Mouse (Mus musculus) heart, embryonic 16.5 days (tissue): ENCODE data around the gene Cstf3. TPM values are rescaled to one million over a fixed set of nuclear protein-coding genes. Genes with fewer than 3 reads are reported as not detected.

Experiments
- ATAC-seq: fragments of 200-750 bp; cut with Nextera tagmentation; replicated peaks from 2 replicates; pipeline ENCODE4 v1.8.0; 2017; ENCODE audit warnings: moderate number of reproducible peaks; ENCODE audit not compliant: insufficient read depth, low FRiP score; ENCODE audit errors: extremely low read depth
- H3K27ac ChIP-seq: fragments of 300-500 bp; sonication (generic); 2 replicates; pipeline ENCODE4 v1.5.1; 2014; ENCODE audit warnings: mild to moderate bottlenecking, low read length, control low read depth, moderate library complexity
- H3K27me3 ChIP-seq: fragments of 300-500 bp; sonication (generic); 2 replicates; pipeline ENCODE4 v1.6.1; 2014; ENCODE audit warnings: low read length, mixed read lengths; ENCODE audit not compliant: control insufficient read depth, insufficient read depth
- H3K36me3 ChIP-seq: fragments of 300-500 bp; sonication (generic); 2 replicates; pipeline ENCODE4 v1.6.1; 2014; ENCODE audit not compliant: control insufficient read depth, insufficient read depth
- H3K4me1 ChIP-seq: fragments of 300-500 bp; sonication (generic); 2 replicates; pipeline ENCODE4 v1.6.1; 2014; ENCODE audit warnings: low read length, mixed read lengths; ENCODE audit not compliant: control insufficient read depth, insufficient read depth
- H3K4me2 ChIP-seq: fragments of 300-500 bp; sonication (generic); 2 replicates; pipeline ENCODE4 v1.6.1; 2014; ENCODE audit warnings: low read depth, mild to moderate bottlenecking, control low read depth, low read length
- H3K4me3 ChIP-seq: fragments of 300-500 bp; sonication (generic); 2 replicates; pipeline ENCODE4 v1.5.1; 2014; ENCODE audit warnings: mild to moderate bottlenecking, control low read depth, low read length
- H3K9ac ChIP-seq: fragments of 300-500 bp; sonication (generic); 2 replicates; pipeline ENCODE4 v1.6.1; 2014; ENCODE audit warnings: low read length, control low read depth
- H3K9me3 ChIP-seq: fragments of 300-500 bp; sonication (generic); replicated peaks from 2 replicates; pipeline ENCODE4 v1.6.1; 2016; ENCODE audit warnings: low read length; ENCODE audit not compliant: control insufficient read depth
- WGBS: fragments of 180-500 bp; shearing (Covaris S2); extraction: QIAGEN DNeasy Blood & Tissue Kit; methylation state at CpG from one replicate; pipeline ENCODE4 v1.1.7; 2014; 5-methylcytosine and 5-hydroxymethylcytosine counted together
- polyA plus RNA-seq: library from polyadenylated mRNA; unstranded; fragments of >200 nt; fragmentation: Nextera tagmentation; extraction: Ambion mirVana; gene quantifications from 2 replicates; pipeline ENCODE4 v1.2.1, GENCODE M21; 2015

Gene Cstf3
- polyA plus RNA-seq, 1 experiment from 2014 or later, result 54.3 TPM

GRCm38 (mm10) chr2:104576216-104576615, 14.1 kb upstream of the Cstf3 start:
- WGBS, result 80% methylated on average over 5 of the region's 5 CpGs
- no peaks in the 10 kb centered on the region for H3K27me3 ChIP-seq
- H3K27ac ChIP-seq, result no peak overlapping the region
- H3K9me3 ChIP-seq, result peaks cover 3% of the 10 kb centered on the region; the same call in 1 of the 2 replicates
- H3K9ac ChIP-seq, result no peak overlapping the region
- H3K4me2 ChIP-seq, result no peak overlapping the region
- ATAC-seq, result no peak
- H3K36me3 ChIP-seq, result no peaks in the 10 kb centered on the region
- no peak overlapping the region for H3K4me3 ChIP-seq
- peaks cover 2% of the 10 kb centered on the region; the same call in 1 of the 2 replicates for H3K4me1 ChIP-seq

GRCm38 (mm10) chr2:104578021-104578420, 12.3 kb upstream of the Cstf3 start:
- WGBS, result 71% methylated on average over 5 of the region's 5 CpGs
- Histone ChIP-seq H3K27ac (no peak overlapping the region), H3K9ac (no peak overlapping the region), H3K27me3 (no peaks in the 10 kb centered on the region), H3K4me1 (peaks cover 7% of the 10 kb centered on the region; the same call in 1 of the 2 replicates), H3K4me3 (no peak overlapping the region), H3K36me3 (no peaks in the 10 kb centered on the region), H3K4me2 (no peak overlapping the region), H3K9me3 (peaks cover 3% of the 10 kb centered on the region; the same call in 1 of the 2 replicates)
- ATAC-seq, result no peak

GRCm38 (mm10) chr2:104578836-104579604, 11.3 kb upstream of the Cstf3 start:
- 75% methylated on average over 5 of the region's 5 CpGs for WGBS
- no peaks in the 10 kb centered on the region for H3K36me3 ChIP-seq
- H3K9me3 ChIP-seq, result no peaks in the 10 kb centered on the region

GRCm38 (mm10) chr2:104579784-104580446, 10.4 kb upstream of the Cstf3 start:
- ATAC-seq, result no peak

More at GRCm38 (mm10) chr2:104578836-104579604, 11.3 kb upstream of the Cstf3 start:
- H3K4me1 ChIP-seq, result peaks cover 7% of the 10 kb centered on the region; the same call in 1 of the 2 replicates
- H3K27ac ChIP-seq, result no peak overlapping the region
- no peak overlapping the region for H3K4me3 ChIP-seq
- H3K9ac ChIP-seq, result no peak overlapping the region
- ATAC-seq, result no peak
- H3K4me2 ChIP-seq, result no peak overlapping the region
- H3K27me3 ChIP-seq, result no peaks in the 10 kb centered on the region

GRCm38 (mm10) chr2:104581281-104581879, 8.9 kb upstream of the Cstf3 start:
- no peak overlapping the region for H3K9ac ChIP-seq
- H3K9me3 ChIP-seq, result no peaks in the 10 kb centered on the region
- H3K36me3 ChIP-seq, result no peaks in the 10 kb centered on the region
- no peak overlapping the region for H3K4me2 ChIP-seq
- peak; percentile 42 for ATAC-seq
- 39% methylated on average over 9 of the region's 9 CpGs for WGBS
- H3K4me1 ChIP-seq, result peaks cover 7% of the 10 kb centered on the region; the same call in 1 of the 2 replicates
- H3K27me3 ChIP-seq, result no peaks in the 10 kb centered on the region
- H3K4me3 ChIP-seq, result no peak overlapping the region
- H3K27ac ChIP-seq, result peak overlapping the region; percentile 65

More at GRCm38 (mm10) chr2:104579784-104580446, 10.4 kb upstream of the Cstf3 start:
- no peaks in the 10 kb centered on the region for H3K27me3 ChIP-seq
- 84% methylated on average over 7 of the region's 7 CpGs for WGBS
- H3K9ac ChIP-seq, result no peak overlapping the region
- H3K4me2 ChIP-seq, result no peak overlapping the region
- H3K9me3 ChIP-seq, result no peaks in the 10 kb centered on the region
- no peaks in the 10 kb centered on the region for H3K36me3 ChIP-seq
- no peak overlapping the region for H3K27ac ChIP-seq
- H3K4me1 ChIP-seq, result peaks cover 7% of the 10 kb centered on the region; the same call in 1 of the 2 replicates
- H3K4me3 ChIP-seq, result no peak overlapping the region

- Histone ChIP-seq H3K4me3 (no peak overlapping the region), H3K4me2 (no peak overlapping the region), H3K27me3 (no peaks in the 10 kb centered on the region), H3K9me3 (no peaks in the 10 kb centered on the region), H3K36me3 (no peaks in the 10 kb centered on the region), H3K9ac (no peak overlapping the region), H3K4me1 (peaks cover 7% of the 10 kb centered on the region; the same call in 1 of the 2 replicates), H3K27ac (no peak overlapping the region)
- WGBS, result 76% methylated on average over 6 of the region's 6 CpGs
- ATAC-seq, result no peak
These were observed 7.3 kb upstream of the Cstf3 start for GRCm38 (mm10) chr2:104583032-104583431.

GRCm38 (mm10) chr2:104584226-104584625, 6.1 kb upstream of the Cstf3 start:
- H3K36me3 ChIP-seq, result no peaks in the 10 kb centered on the region
- 83% methylated on average over 7 of the region's 7 CpGs for WGBS
- no peak overlapping the region for H3K4me2 ChIP-seq
- H3K27me3 ChIP-seq, result no peaks in the 10 kb centered on the region
- H3K9ac ChIP-seq, result no peak overlapping the region
- H3K4me3 ChIP-seq, result no peak overlapping the region
- no peaks in the 10 kb centered on the region for H3K9me3 ChIP-seq
- peaks cover 7% of the 10 kb centered on the region for H3K4me1 ChIP-seq
- ATAC-seq, result no peak
- H3K27ac ChIP-seq, result no peak overlapping the region

GRCm38 (mm10) chr2:104585645-104586044, 4.7 kb upstream of the Cstf3 start:
- H3K9ac ChIP-seq, result no peak overlapping the region
- no peak overlapping the region for H3K4me3 ChIP-seq
- no peaks in the 10 kb centered on the region for H3K9me3 ChIP-seq
- no peak overlapping the region for H3K4me2 ChIP-seq
- no peaks in the 10 kb centered on the region for H3K36me3 ChIP-seq
- ATAC-seq, result no peak
- H3K27me3 ChIP-seq, result no peaks in the 10 kb centered on the region
- WGBS, result 23% methylated on average over 2 of the region's 2 CpGs
- H3K27ac ChIP-seq, result no peak overlapping the region
- peaks cover 11% of the 10 kb centered on the region for H3K4me1 ChIP-seq

GRCm38 (mm10) chr2:104588552-104588951, 1.8 kb upstream of the Cstf3 start:
- H3K27me3 ChIP-seq, result no peaks in the 10 kb centered on the region
- H3K9ac ChIP-seq, result no peak overlapping the region
- 94% methylated on average over 5 of the region's 5 CpGs for WGBS
- no peak overlapping the region for H3K4me3 ChIP-seq
- H3K4me1 ChIP-seq, result peaks cover 15% of the 10 kb centered on the region
- ATAC-seq, result no peak
- no peak overlapping the region for H3K27ac ChIP-seq
- H3K4me2 ChIP-seq, result no peak overlapping the region
- H3K9me3 ChIP-seq, result no peaks in the 10 kb centered on the region
- no peaks in the 10 kb centered on the region for H3K36me3 ChIP-seq
